Mouse (Mus musculus): ENCODE data around the gene Arhgef17. TPM values are rescaled to one million over a fixed set of nuclear protein-coding genes. Genes with fewer than 3 reads are reported as not detected.

Arhgef17 gene
- total and polyA plus RNA-seq, 3 experiments, result 0.02 to 0.05 TPM; not detected in 1

DNA sequence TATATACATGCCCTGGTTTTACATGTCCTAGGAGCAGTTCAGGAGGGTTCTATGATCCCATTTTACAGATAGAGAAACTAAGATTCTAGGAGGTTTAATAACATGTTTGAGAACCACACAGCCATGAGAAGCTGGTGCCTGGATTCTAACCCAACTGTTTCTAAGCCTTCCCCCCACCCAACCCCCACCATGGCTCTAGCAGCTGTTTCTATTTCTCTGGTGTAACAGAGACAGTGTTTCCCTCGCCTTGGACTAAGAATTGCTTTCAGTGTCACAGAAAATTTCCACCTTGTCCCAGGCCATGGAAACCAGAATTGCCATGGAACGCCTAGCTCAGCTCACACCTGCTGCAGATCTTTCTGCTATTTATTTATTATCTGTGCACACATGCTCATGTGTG is 28.6 kb upstream of the Arhgef17 start:
- ATAC-seq (ENCODE audit: extremely low read depth, insufficient number of reproducible peaks, low FRiP score, poor library complexity, severe bottlenecking) (no peak), DNase-seq (ENCODE audit: low spot score) (no peak)
- Histone ChIP-seq H3K9me3 (replicated peaks) (peaks cover 2% of the 10 kb centered on the region; the same call in 1 of the 2 replicates), H3K4me3 (ENCODE audit: low read depth, low read length) (no peak overlapping the region), H3K4me1 (ENCODE audit: insufficient read depth, low read depth, low read length) (no peaks in the 10 kb centered on the region), H3K36me3 (replicated peaks) (no peaks in the 10 kb centered on the region), H3K27me3 (ENCODE audit: insufficient read depth, low read length) (peaks cover 15% of the 10 kb centered on the region; the same call in 1 of the 2 replicates)
- TF ChIP-seq TAL1 (conservative IDR thresholded peaks at IDR 0.05; ENCODE audit: low read depth, low read length), result no peak
- no peak for TF ChIP-seq GATA1 (IDR thresholded peaks at IDR 0.05; ENCODE audit: borderline replicate concordance, low read length)
- no peak for TF ChIP-seq POLR2AphosphoS5 (IDR thresholded peaks at IDR 0.05; ENCODE audit: insufficient replicate concordance, low read depth, low read length)
- no peak for TF ChIP-seq GATA2 (IDR thresholded peaks at IDR 0.05; ENCODE audit: borderline replicate concordance, low read depth, low read length)
- no peak for TF ChIP-seq CTCF (IDR thresholded peaks at IDR 0.05; ENCODE audit: low read depth, low read length)

DNA sequence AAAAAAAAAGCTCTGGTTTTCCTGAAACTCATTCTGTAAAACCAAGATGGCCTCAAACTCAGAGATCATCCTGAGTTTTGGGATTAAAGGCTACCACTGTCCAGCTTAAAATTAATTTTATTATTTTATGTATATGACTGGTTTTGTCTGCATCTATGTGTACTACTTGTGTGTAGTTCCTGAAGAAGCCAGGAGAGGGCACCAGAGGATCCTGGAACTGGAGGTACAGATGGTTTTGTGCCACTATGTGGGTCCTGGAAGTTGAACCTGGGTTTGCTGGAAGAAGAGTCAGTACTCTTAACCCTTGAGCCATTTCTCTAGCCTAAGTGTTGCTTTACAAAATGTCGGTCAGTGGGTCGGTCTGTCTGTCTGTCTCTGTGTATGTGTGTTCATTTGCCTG is 26.5 kb upstream of the Arhgef17 start:
- DNase-seq (ENCODE audit: low spot score) (no peak), ATAC-seq (ENCODE audit: extremely low read depth, insufficient number of reproducible peaks, low FRiP score, poor library complexity, severe bottlenecking) (no peak)

DNA sequence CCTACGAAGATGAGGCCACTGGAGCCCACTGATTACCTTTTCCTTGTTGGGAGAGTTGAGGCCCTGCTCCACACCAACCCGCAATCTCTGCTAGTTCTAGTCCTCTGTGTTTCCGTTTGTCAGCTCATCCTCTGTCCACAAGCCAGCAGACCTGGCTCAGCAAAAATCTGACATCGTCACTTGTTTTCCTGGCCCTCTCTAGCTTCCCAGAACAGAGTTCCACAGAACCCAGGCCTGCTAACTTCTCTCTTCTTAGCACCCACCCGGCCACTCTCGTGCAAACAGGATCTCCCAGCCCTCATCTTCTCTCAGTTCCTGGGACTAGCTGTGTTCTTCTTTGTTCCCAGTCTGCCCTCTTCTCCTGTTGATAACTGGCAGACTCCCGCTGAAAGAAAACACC is 20.8 kb upstream of the Arhgef17 start:
- DNase-seq (ENCODE audit: low spot score) (no peak), ATAC-seq (ENCODE audit: extremely low read depth, insufficient number of reproducible peaks, low FRiP score, poor library complexity, severe bottlenecking) (no peak)
- peaks cover 23% of the 10 kb centered on the region for H3K27me3 ChIP-seq (ENCODE audit: insufficient read depth, low read length)
- H3K4me3 ChIP-seq (ENCODE audit: low read depth, low read length), result no peak overlapping the region
- H3K9me3 ChIP-seq (replicated peaks), result no peaks in the 10 kb centered on the region
- no peaks in the 10 kb centered on the region for H3K36me3 ChIP-seq (replicated peaks)
- TF ChIP-seq POLR2AphosphoS5 (IDR thresholded peaks at IDR 0.05; ENCODE audit: insufficient replicate concordance, low read depth, low read length), result no peak
- TF ChIP-seq TAL1 (conservative IDR thresholded peaks at IDR 0.05; ENCODE audit: low read depth, low read length), result no peak
- TF ChIP-seq GATA2 (IDR thresholded peaks at IDR 0.05; ENCODE audit: borderline replicate concordance, low read depth, low read length), result no peak
- TF ChIP-seq GATA1 (IDR thresholded peaks at IDR 0.05; ENCODE audit: borderline replicate concordance, low read length), result no peak
- no peak for TF ChIP-seq CTCF (IDR thresholded peaks at IDR 0.05; ENCODE audit: low read depth, low read length)
- H3K4me1 ChIP-seq (ENCODE audit: insufficient read depth, low read depth, low read length), result peaks cover 3% of the 10 kb centered on the region; the same call in 1 of the 2 replicates

More for the DNA sequence above, 26.5 kb upstream of the Arhgef17 start:
- Histone ChIP-seq H3K36me3 (replicated peaks) (no peaks in the 10 kb centered on the region), H3K4me3 (ENCODE audit: low read depth, low read length) (no peak overlapping the region), H3K9me3 (replicated peaks) (peaks cover 2% of the 10 kb centered on the region; the same call in 1 of the 2 replicates), H3K27me3 (ENCODE audit: insufficient read depth, low read length) (peaks cover 9% of the 10 kb centered on the region; the same call in 1 of the 2 replicates), H3K4me1 (ENCODE audit: insufficient read depth, low read depth, low read length) (no peaks in the 10 kb centered on the region)
- TF ChIP-seq CTCF (IDR thresholded peaks at IDR 0.05; ENCODE audit: low read depth, low read length) (no peak), GATA1 (IDR thresholded peaks at IDR 0.05; ENCODE audit: borderline replicate concordance, low read length) (no peak), POLR2AphosphoS5 (IDR thresholded peaks at IDR 0.05; ENCODE audit: insufficient replicate concordance, low read depth, low read length) (no peak), TAL1 (conservative IDR thresholded peaks at IDR 0.05; ENCODE audit: low read depth, low read length) (no peak), GATA2 (IDR thresholded peaks at IDR 0.05; ENCODE audit: borderline replicate concordance, low read depth, low read length) (no peak)

DNA sequence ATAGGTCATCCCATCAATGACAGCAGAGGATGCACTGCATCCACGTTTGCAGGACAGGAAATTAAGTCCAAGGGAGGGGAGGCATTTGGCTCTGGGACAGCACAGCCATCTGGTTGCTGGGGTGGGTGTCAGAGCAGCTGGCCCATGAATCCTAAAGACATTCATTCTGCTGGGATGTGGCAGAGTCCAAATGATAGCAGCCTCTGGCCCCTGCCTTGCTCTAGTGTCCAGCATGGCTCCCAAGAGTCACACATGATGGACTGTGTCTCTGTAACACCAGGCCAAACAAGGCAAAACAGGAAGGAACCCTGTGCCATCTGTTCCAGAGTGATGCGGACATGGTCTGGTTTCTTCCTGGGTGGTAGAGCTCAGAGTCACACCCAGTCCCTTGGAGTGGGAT is 20.0 kb upstream of the Arhgef17 start:
- H3K4me3 ChIP-seq (ENCODE audit: low read depth, low read length), result no peak overlapping the region
- DNase-seq (ENCODE audit: low spot score), result no peak
- no peaks in the 10 kb centered on the region for H3K36me3 ChIP-seq (replicated peaks)
- H3K4me1 ChIP-seq (ENCODE audit: insufficient read depth, low read depth, low read length), result peaks cover 3% of the 10 kb centered on the region; the same call in 1 of the 2 replicates
- TF ChIP-seq GATA2 (IDR thresholded peaks at IDR 0.05; ENCODE audit: borderline replicate concordance, low read depth, low read length) (no peak), GATA1 (IDR thresholded peaks at IDR 0.05; ENCODE audit: borderline replicate concordance, low read length) (no peak), TAL1 (conservative IDR thresholded peaks at IDR 0.05; ENCODE audit: low read depth, low read length) (no peak), CTCF (IDR thresholded peaks at IDR 0.05; ENCODE audit: low read depth, low read length) (no peak), POLR2AphosphoS5 (IDR thresholded peaks at IDR 0.05; ENCODE audit: insufficient replicate concordance, low read depth, low read length) (no peak)
- H3K27me3 ChIP-seq (ENCODE audit: insufficient read depth, low read length), result peaks cover 25% of the 10 kb centered on the region
- no peaks in the 10 kb centered on the region for H3K9me3 ChIP-seq (replicated peaks)
- no peak for ATAC-seq (ENCODE audit: extremely low read depth, insufficient number of reproducible peaks, low FRiP score, poor library complexity, severe bottlenecking)

DNA sequence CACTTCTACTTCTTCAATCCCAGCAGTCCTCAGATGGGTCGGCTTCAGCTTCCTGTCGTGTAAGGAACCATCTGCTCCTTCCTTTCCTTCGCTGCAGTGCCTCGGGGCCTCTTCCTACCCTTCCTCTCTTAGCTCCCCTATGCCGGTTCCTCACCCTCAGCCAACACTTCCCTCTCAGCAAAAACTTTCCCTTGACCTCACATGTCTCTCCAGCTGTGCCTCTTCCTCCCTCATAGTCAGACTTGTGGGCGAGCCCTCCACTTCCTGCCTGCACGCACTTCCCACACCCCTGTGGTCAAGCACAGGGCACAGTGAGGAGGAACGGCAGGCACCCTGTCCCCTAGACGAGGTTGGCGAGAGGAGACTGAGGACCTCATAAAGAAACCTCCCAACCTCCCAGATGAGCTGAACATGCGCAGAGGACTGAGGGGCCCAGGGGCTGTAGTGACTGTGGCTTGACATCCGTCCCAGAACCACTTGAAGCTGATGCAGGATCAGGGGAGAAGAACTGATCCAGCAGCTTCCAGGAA is 18.6 kb upstream of the Arhgef17 start:
- ATAC-seq (ENCODE audit: extremely low read depth, insufficient number of reproducible peaks, low FRiP score, poor library complexity, severe bottlenecking) (no peak), DNase-seq (ENCODE audit: low spot score) (no peak)
- Histone ChIP-seq H3K36me3 (replicated peaks) (no peaks in the 10 kb centered on the region), H3K27me3 (ENCODE audit: insufficient read depth, low read length) (peaks cover 25% of the 10 kb centered on the region), H3K4me1 (ENCODE audit: insufficient read depth, low read depth, low read length) (peaks cover 3% of the 10 kb centered on the region; the same call in 1 of the 2 replicates), H3K9me3 (replicated peaks) (no peaks in the 10 kb centered on the region), H3K4me3 (ENCODE audit: low read depth, low read length) (no peak overlapping the region)
- TF ChIP-seq CTCF (IDR thresholded peaks at IDR 0.05; ENCODE audit: low read depth, low read length), result no peak
- no peak for TF ChIP-seq GATA1 (IDR thresholded peaks at IDR 0.05; ENCODE audit: borderline replicate concordance, low read length)
- no peak for TF ChIP-seq POLR2AphosphoS5 (IDR thresholded peaks at IDR 0.05; ENCODE audit: insufficient replicate concordance, low read depth, low read length)
- TF ChIP-seq GATA2 (IDR thresholded peaks at IDR 0.05; ENCODE audit: borderline replicate concordance, low read depth, low read length), result no peak
- TF ChIP-seq TAL1 (conservative IDR thresholded peaks at IDR 0.05; ENCODE audit: low read depth, low read length), result no peak

DNA sequence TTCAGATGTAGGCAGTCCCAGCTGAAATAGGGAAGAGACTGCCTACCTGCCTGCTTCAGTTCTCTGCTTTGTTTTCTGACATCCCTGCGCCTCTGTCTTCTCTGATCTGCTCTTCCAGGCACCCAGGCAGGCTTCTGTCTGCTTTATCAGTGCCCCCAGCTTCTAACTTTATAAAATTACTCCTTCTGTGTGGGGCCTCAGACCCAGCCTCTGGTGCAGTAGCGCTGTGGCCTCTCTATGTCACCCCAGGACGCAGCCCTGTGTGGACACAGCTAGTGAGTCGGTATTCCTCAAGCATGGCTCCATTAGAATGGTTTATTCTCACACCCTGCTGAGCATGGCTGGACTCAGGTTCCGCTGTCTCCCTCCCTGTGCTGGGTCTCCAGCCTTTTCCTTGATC is 18.1 kb upstream of the Arhgef17 start:
- Histone ChIP-seq H3K4me1 (ENCODE audit: insufficient read depth, low read depth, low read length) (peaks cover 3% of the 10 kb centered on the region; the same call in 1 of the 2 replicates), H3K27me3 (ENCODE audit: insufficient read depth, low read length) (peaks cover 25% of the 10 kb centered on the region), H3K36me3 (replicated peaks) (no peaks in the 10 kb centered on the region), H3K9me3 (replicated peaks) (no peaks in the 10 kb centered on the region), H3K4me3 (ENCODE audit: low read depth, low read length) (no peak overlapping the region)
- TF ChIP-seq POLR2AphosphoS5 (IDR thresholded peaks at IDR 0.05; ENCODE audit: insufficient replicate concordance, low read depth, low read length) (no peak), GATA1 (IDR thresholded peaks at IDR 0.05; ENCODE audit: borderline replicate concordance, low read length) (no peak), GATA2 (IDR thresholded peaks at IDR 0.05; ENCODE audit: borderline replicate concordance, low read depth, low read length) (no peak)
- ATAC-seq (ENCODE audit: extremely low read depth, insufficient number of reproducible peaks, low FRiP score, poor library complexity, severe bottlenecking), result no peak
- no peak for DNase-seq (ENCODE audit: low spot score)

Data from G1E (cell line).